Mouse (Mus musculus) intestine, embryonic 14.5 days (tissue): ENCODE data around the gene Trim12c. TPM values are rescaled to one million over a fixed set of nuclear protein-coding genes. Genes with fewer than 3 reads are reported as not detected.
"Not testable (repeated sequence)": the region's sequence is repeated elsewhere in the genome, so short reads cannot be mapped to it uniquely, and the experiment has no call there.

Experiments
- ATAC-seq: fragments of 200-750 bp; cut with Nextera tagmentation; replicated peaks from 2 replicates; pipeline ENCODE4 v1.8.0; 2017; ENCODE audit warnings: low read depth, moderate number of reproducible peaks, moderate TSS enrichment, moderate library complexity; ENCODE audit not compliant: low FRiP score, low TSS enrichment
- DNase-seq: peaks from one replicate; pipeline ENCODE4 v3.0.0-alpha.2; 2018; ENCODE audit warnings: low spot score
- H3K27ac ChIP-seq: fragments of 300-500 bp; sonication (generic); 2 replicates; pipeline ENCODE4 v1.5.1; 2014; ENCODE audit warnings: low read depth, mild to moderate bottlenecking, control low read depth
- H3K27me3 ChIP-seq: fragments of 300-500 bp; sonication (generic); replicated peaks from 2 replicates; pipeline ENCODE4 v1.6.1; 2014; ENCODE audit warnings: low read length, control low read depth; ENCODE audit not compliant: control insufficient read depth, insufficient read depth
- H3K36me3 ChIP-seq: fragments of 300-500 bp; sonication (generic); 2 replicates; pipeline ENCODE4 v1.6.1; 2014; ENCODE audit warnings: low read length, control low read depth; ENCODE audit not compliant: control insufficient read depth, insufficient read depth
- H3K4me1 ChIP-seq: fragments of 300-500 bp; sonication (generic); replicated peaks from 2 replicates; pipeline ENCODE4 v1.6.1; 2014; ENCODE audit warnings: low read length, control low read depth, mixed read lengths; ENCODE audit not compliant: control insufficient read depth, insufficient read depth
- H3K4me2 ChIP-seq: fragments of 300-500 bp; sonication (generic); 2 replicates; pipeline ENCODE4 v1.6.1; 2014; ENCODE audit warnings: low read length
- H3K4me3 ChIP-seq: fragments of 300-500 bp; sonication (generic); 2 replicates; pipeline ENCODE4 v1.5.1; 2014; ENCODE audit warnings: low read depth, low read length, control low read depth, mixed read lengths
- H3K9ac ChIP-seq: fragments of 300-500 bp; sonication (generic); 2 replicates; pipeline ENCODE4 v1.6.1; 2014; ENCODE audit warnings: mild to moderate bottlenecking, low read length
- H3K9me3 ChIP-seq: fragments of 300-500 bp; sonication (generic); 2 replicates; pipeline ENCODE4 v1.6.1; 2016; ENCODE audit warnings: low read length, control low read depth; ENCODE audit not compliant: control insufficient read depth
- WGBS: fragments of 180-500 bp; shearing (Covaris S2); extraction: QIAGEN DNeasy Blood & Tissue Kit; methylation state at CpG from one replicate; pipeline ENCODE4 v1.1.7; 2014; 5-methylcytosine and 5-hydroxymethylcytosine counted together
- polyA plus RNA-seq: library from polyadenylated mRNA; unstranded; fragments of >200 nt; fragmentation: Nextera tagmentation; extraction: Ambion mirVana; gene quantifications from 2 replicates; pipeline ENCODE4 v1.2.1, GENCODE M21; 2014

The Trim12c gene
- polyA plus RNA-seq, 1 experiment from 2014 or later, result 1.6 TPM

GRCm38 (mm10) chr7:104340744-104341143 is 12.4 kb downstream of the Trim12c start:
- 84% methylated on average over 2 of the region's 4 CpGs for WGBS

DNA sequence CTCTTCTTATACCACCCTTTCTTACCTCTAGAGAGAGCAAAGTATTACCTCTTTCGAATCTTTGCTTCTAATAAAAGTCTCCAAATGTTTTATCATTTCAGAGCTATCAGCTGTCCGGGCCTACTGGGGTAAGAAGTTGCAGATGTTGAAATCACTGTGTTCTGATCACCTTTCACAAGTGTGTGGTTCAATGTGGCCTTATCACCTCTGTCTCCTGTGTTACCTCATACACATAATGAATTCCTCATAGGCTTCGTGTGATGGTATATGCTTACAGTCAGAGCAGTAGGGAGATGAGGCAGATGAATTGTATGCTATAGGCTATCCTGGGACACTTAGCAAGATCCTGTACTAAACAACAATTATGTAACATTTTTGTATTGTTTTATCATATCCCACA is 17.6 kb downstream of the Trim12c start:
- WGBS, result 85% methylated on average over 3 of the region's 3 CpGs
- H3K4me2 ChIP-seq, H3K27me3 ChIP-seq, H3K4me3 ChIP-seq, H3K4me1 ChIP-seq, H3K27ac ChIP-seq, H3K9me3 ChIP-seq, ATAC-seq, H3K9ac ChIP-seq, DNase-seq, H3K36me3 ChIP-seq: not testable (repeated sequence)

More at GRCm38 (mm10) chr7:104340744-104341143, 12.4 kb downstream of the Trim12c start:
- ATAC-seq, H3K4me1 ChIP-seq, H3K4me3 ChIP-seq, DNase-seq, H3K9me3 ChIP-seq, H3K9ac ChIP-seq, H3K36me3 ChIP-seq, H3K27ac ChIP-seq, H3K4me2 ChIP-seq, H3K27me3 ChIP-seq: not testable (repeated sequence)

DNA sequence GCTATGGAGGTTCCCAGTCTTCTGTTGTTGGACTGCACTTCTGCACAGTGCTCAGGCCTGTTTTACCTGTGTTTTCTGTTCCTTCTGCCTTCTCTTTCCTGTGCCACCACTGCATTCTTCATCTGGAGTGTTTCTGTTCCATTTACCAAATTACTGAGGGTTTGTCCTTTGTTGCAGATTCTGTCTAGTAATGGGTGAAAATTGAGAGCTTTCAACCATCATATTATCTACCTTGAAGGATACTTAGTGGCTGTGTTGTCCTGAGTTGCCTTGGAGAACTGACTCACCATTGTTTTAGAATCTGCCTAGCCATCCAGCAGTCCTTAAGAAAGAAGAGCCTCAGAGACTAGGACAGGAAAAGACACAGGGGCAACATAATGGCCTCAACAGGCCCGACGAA is 24.0 kb downstream of the Trim12c start, which contains the start of gene Trim34b:
Trim34b (plus strand) TSS at position 301 of the 400 bp plus-strand sequence.
- not testable (repeated sequence) for H3K27ac ChIP-seq, ATAC-seq, H3K4me1 ChIP-seq, H3K36me3 ChIP-seq, H3K4me2 ChIP-seq, DNase-seq, H3K27me3 ChIP-seq, H3K9me3 ChIP-seq, H3K9ac ChIP-seq, H3K4me3 ChIP-seq
- WGBS, result 82% methylated on average over 2 of the region's 2 CpGs

- Histone ChIP-seq H3K27me3 (no peaks in the 10 kb centered on the region), H3K4me3 (no peak overlapping the region), H3K36me3 (no peaks in the 10 kb centered on the region), H3K9me3 (no peaks in the 10 kb centered on the region), H3K4me1 (no peaks in the 10 kb centered on the region), H3K27ac (no peak overlapping the region), H3K9ac (no peak overlapping the region), H3K4me2 (no peak overlapping the region)
- ATAC-seq (no peak), DNase-seq (no peak)
- 62% methylated on average over 9 of the region's 9 CpGs for WGBS
These were observed 31.1 kb downstream of the Trim12c start for GRCm38 (mm10) chr7:104322028-104322427.

DNA sequence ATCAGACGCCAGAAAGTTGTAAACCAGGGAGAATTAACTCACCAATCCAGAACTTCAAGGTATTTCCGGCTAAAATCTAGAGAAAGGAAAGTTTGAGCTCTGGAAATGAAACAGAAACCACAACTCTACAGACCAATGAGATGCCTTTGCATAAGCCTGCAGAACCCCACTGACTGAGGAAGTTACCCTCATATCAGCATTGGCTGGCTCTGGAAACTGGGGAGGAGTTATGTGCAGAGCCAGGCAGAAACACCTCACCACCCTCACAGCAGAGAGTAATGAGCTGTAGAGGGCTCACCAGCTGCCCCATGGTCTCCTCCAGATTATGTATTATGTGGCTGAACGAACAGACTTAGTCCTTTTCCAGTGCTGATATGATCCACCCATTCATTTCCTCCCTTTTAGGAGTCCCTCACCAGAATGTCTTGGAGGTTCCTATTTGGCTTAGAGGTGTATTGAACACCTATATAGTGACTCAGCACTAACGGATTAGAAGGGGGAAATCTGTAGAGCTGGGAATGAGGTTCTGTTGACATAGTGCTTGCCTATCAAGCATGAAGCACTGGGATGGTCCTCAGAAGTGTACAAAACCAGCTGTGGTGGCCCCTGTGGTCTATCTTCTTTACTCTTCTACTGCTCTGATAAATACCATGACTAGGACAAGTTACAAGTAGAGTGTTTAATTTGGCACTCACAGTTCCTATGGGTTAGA is 37.6 kb downstream of the Trim12c start, which contains the start of gene Trim12a:
Trim12a (minus strand) TSS at position 98 of the 712 bp plus-strand sequence.
- Histone ChIP-seq H3K4me3 (peak within 1 kb of the TSS; percentile 44), H3K4me2 (peak within 1 kb of the TSS; percentile 50), H3K9ac (peak within 1 kb of the TSS; percentile 41; the same call in 1 of the 2 replicates)
- H3K36me3 ChIP-seq, H3K9me3 ChIP-seq, H3K27ac ChIP-seq, H3K27me3 ChIP-seq, DNase-seq, H3K4me1 ChIP-seq: not testable (repeated sequence)
- 21% methylated on average over 4 of the region's 4 CpGs for WGBS
- peak; percentile 84 for ATAC-seq

GRCm38 (mm10) chr7:104314796-104315353 is 38.3 kb downstream of the Trim12c start:
- no peaks in the 10 kb centered on the region for H3K9me3 ChIP-seq
- H3K36me3 ChIP-seq, result no peaks in the 10 kb centered on the region
- DNase-seq (peak; percentile 58), ATAC-seq (peak; percentile 60; the same call in 1 of the 2 replicates)
- H3K4me1 ChIP-seq, result no peaks in the 10 kb centered on the region
- peak overlapping the region; percentile 44 for H3K4me3 ChIP-seq
- peak overlapping the region; percentile 50 for H3K4me2 ChIP-seq
- H3K27ac ChIP-seq, result no peak overlapping the region
- no peaks in the 10 kb centered on the region for H3K27me3 ChIP-seq
- WGBS, result 8% methylated on average over 15 of the region's 15 CpGs
- H3K9ac ChIP-seq, result peak overlapping the region; percentile 41; the same call in 1 of the 2 replicates

DNA sequence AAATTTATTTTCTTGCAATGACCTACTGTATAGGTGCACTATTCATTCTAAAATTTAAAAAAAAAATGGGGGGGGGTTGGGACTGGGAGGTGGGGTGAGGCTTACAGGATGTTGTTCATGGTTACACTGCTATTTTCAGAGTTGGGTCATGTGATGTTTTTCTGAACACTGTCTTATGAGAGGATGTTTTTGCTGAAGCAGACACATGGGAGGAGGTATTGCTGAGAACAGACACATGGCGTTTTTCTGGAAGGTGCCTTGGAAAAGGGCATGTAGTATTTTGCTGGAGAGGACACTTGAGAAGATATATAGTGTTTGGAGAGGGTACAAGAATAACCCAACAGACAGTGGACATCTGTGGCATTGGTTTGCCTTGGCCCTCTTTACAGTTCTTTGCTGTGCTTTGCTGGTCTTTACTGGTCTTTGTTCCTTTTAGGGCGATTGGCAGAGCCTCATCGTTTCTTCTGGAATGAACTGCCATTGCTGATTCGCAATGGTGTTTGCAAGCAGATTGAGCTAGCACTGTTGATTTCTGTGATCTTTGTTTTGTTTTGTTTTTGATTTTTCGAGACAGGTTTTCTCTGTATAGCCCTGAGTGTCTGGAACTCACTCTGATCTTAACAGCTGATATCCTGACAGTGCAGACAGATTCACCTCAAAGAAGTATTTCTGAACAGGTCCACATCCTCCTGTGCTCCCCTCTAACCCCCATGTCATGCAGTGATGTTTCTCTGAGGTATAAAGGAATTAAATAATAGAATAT is 61.3 kb downstream of the Trim12c start:
- 78% methylated on average over 5 of the region's 5 CpGs for WGBS
- H3K9me3 ChIP-seq, result no peaks in the 10 kb centered on the region
- H3K9ac ChIP-seq, result no peak overlapping the region
- DNase-seq (no peak), ATAC-seq (no peak)
- H3K36me3 ChIP-seq, result no peaks in the 10 kb centered on the region
- H3K4me3 ChIP-seq, result no peak overlapping the region
- H3K4me1 ChIP-seq, result no peaks in the 10 kb centered on the region
- H3K4me2 ChIP-seq, result no peak overlapping the region
- H3K27me3 ChIP-seq, result no peaks in the 10 kb centered on the region
- no peak overlapping the region for H3K27ac ChIP-seq

DNA sequence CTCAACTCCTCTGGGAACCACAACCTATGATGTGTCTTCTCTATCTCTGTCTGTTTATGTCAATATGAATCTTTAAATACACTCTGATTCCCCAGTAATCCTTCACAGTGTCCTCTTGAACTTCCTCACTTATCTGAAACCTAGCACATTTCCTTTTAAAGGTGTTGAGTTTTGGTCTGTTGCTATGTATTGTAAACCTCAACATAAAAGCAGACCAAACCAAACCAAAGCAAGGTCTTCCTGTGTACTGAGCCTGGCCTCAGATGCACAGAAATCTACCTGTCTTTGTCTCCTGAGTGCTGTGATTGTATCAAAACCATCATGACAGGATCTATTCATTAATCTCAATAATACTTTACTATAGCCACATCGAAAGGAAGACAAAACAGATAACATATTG is 62.5 kb downstream of the Trim12c start:
- H3K4me1 ChIP-seq, result no peaks in the 10 kb centered on the region
- DNase-seq, result no peak
- 82% methylated on average over 1 of the region's 1 CpGs for WGBS
- no peak for ATAC-seq
- H3K4me2 ChIP-seq, result no peak overlapping the region
- H3K27me3 ChIP-seq, result no peaks in the 10 kb centered on the region
- no peak overlapping the region for H3K9ac ChIP-seq
- H3K4me3 ChIP-seq, result no peak overlapping the region
- H3K27ac ChIP-seq, result no peak overlapping the region
- no peaks in the 10 kb centered on the region for H3K36me3 ChIP-seq
- H3K9me3 ChIP-seq, result no peaks in the 10 kb centered on the region
